8 mouse cellular contexts compared by ENCODE assay signal in the genomic region with DNA sequence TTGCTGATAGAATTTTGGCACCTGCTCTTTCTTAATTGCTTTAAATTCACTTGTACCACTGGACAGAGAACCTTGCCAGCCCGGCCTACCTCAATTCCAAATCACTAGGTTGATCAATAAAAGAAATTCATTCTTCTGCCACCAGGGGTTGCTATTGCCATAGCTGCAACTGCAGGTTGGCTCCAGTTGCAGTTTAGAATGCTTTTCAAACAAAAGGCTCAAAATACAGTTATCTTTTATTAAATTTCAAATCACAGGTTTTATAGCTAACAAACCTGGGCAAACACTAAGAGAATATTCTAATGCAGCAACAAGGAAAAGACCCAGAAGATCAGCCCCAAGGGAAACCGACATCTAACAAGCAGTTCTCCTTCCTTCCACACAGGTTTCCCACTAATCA. TPM values are rescaled to one million over a fixed set of nuclear protein-coding genes. Genes with fewer than 3 reads are reported as not detected.
DNase-seq lines count a peak whose midpoint lies in the region; ATAC-seq and TF ChIP-seq lines count a peak whose summit lies in the region.

No protein-coding gene starts in this region.

- H3K4me1 ChIP-seq in limb, embryonic 11.5 days (ENCODE audit: control insufficient read depth, insufficient read depth, low read length) = peaks cover 9% of the 10 kb centered on the region
- H3K4me1 ChIP-seq in limb, embryonic 10.5 days = peaks cover 11% of the 10 kb centered on the region

- no peak overlapping the region for H3K9ac ChIP-seq in limb, embryonic 11.5 days (ENCODE audit: low read length)

- no peaks in the 10 kb centered on the region for H3K36me3 ChIP-seq in limb, embryonic 11.5 days (ENCODE audit: control insufficient read depth, insufficient read depth, low read length)
- H3K36me3 ChIP-seq in limb, embryonic 10.5 days = peaks cover 4% of the 10 kb centered on the region; the same call in 1 of the 2 replicates

- no peak overlapping the region for H3K4me3 ChIP-seq in limb, embryonic 11.5 days (ENCODE audit: low read depth, low read length)
- H3K4me3 ChIP-seq in limb, embryonic 10.5 days = no peak overlapping the region

- peak; percentile 90 for TF ChIP-seq CTCF in Patski (IDR thresholded peaks at IDR 0.05)

- DNase-seq in cerebellum, adult 8-10 months = peak; percentile 61
- DNase-seq in cerebellum, adult 9-11 months = no peak
- DNase-seq in limb, embryonic 11.5 days (ENCODE audit: low spot score) = peak; percentile 36
- no peak for DNase-seq in limb, embryonic 10.5 days (ENCODE audit: low spot score)
- no peak for DNase-seq in Patski (ENCODE audit: low read depth, low spot score)
- peak; percentile 83 for DNase-seq in lung, postnatal 36 days
- DNase-seq in yolk sac, embryonic 10.5 days (ENCODE audit: low spot score) = no peak

- no peak for ATAC-seq in limb, embryonic 11.5 days (ENCODE audit: insufficient number of reproducible peaks, low FRiP score, low TSS enrichment, low read depth)
- ATAC-seq in Patski = no peak
- 0 out of 2 replicates have a peak, but pooled peaks have one; percentile 40 for ATAC-seq in erythroid progenitor cell, adult 5-6 weeks (replicated peaks; ENCODE audit: low FRiP score, poor library complexity, severe bottlenecking)

- no peak overlapping the region for H3K27ac ChIP-seq in limb, embryonic 11.5 days (replicated peaks; ENCODE audit: low read depth, low read length)
- H3K27ac ChIP-seq in limb, embryonic 10.5 days = no peak overlapping the region

- CTCF ChIA-PET in Patski (lab: Charles Lee) = interaction anchor here (0.7 to 1.8 kb wide), 13 partner anchors 10 to 781 kb away, joined by 3 to 6 read pairs (median 3); partner anchors contain the start of gene Fam161a

- in situ Hi-C loops in Patski (cut with MboI; ENCODE audit: low pct_unique_long_range_greater_than_20kb) = loop anchor here (5.0 to 25.0 kb wide), 3 partner anchors 285 to 775 kb away; partner anchors contain the start of gene Rel

- H3K9me3 ChIP-seq in limb, embryonic 11.5 days (ENCODE audit: control insufficient read depth, low read length) = no peaks in the 10 kb centered on the region
- H3K9me3 ChIP-seq in limb, embryonic 10.5 days (replicated peaks) = no peaks in the 10 kb centered on the region

- H3K4me2 ChIP-seq in limb, embryonic 11.5 days (ENCODE audit: low read depth, severe bottlenecking) = no peak overlapping the region

- POLR2A ChIA-PET in Patski (lab: Charles Lee) = interaction anchor here (0.6 kb wide), 1 partner anchor 16 kb away, joined by 7 read pairs; the partner anchor contains the start of gene Zrsr1

- 50% methylated on average over 2 of the region's 2 CpGs for WGBS in limb, embryonic 11.5 days
- WGBS in limb, embryonic 10.5 days = 63% methylated on average over 2 of the region's 2 CpGs

- H3K27me3 ChIP-seq in limb, embryonic 11.5 days (ENCODE audit: control insufficient read depth, insufficient read depth, low read length) = no peaks in the 10 kb centered on the region
- no peaks in the 10 kb centered on the region for H3K27me3 ChIP-seq in limb, embryonic 10.5 days (ENCODE audit: low read depth, poor library complexity, severe bottlenecking)
- no peaks in the 10 kb centered on the region for H3K27me3 ChIP-seq in Patski

RNA-seq across cellular contexts. Expression of gene Cct4, which starts 3.0 kb away (rescaled TPM):
- polyA plus RNA-seq in limb, embryonic 11.5 days (2014; fragmentation: Nextera tagmentation; extraction: Ambion mirVana) = 409 and 417 TPM in 2 replicates
- polyA plus RNA-seq in limb, embryonic 10.5 days (2016; fragmentation: Nextera tagmentation; extraction: Ambion mirVana) = 402 and 453 TPM in 2 replicates
- polyA plus RNA-seq in Patski (2021) = 260 TPM
- total RNA-seq in erythroid progenitor cell, adult 5-6 weeks (2015; ENCODE audit: low replicate concordance) = 104 and 114 TPM in 2 replicates
- 71.1 and 77.6 TPM in 2 replicates for total RNA-seq in erythroid progenitor cell, adult 5-6 weeks (2017; ENCODE audit: low replicate concordance)

RNA-seq across cellular contexts. Expression of gene Commd1, which starts 5.2 kb away (rescaled TPM):
- polyA plus RNA-seq in limb, embryonic 11.5 days (2014; fragmentation: Nextera tagmentation; extraction: Ambion mirVana) = 405 and 417 TPM in 2 replicates
- polyA plus RNA-seq in limb, embryonic 10.5 days (2016; fragmentation: Nextera tagmentation; extraction: Ambion mirVana) = 376 and 399 TPM in 2 replicates
- polyA plus RNA-seq in Patski (2021) = 127 TPM
- 38.1 and 66.7 TPM in 2 replicates for total RNA-seq in erythroid progenitor cell, adult 5-6 weeks (2015; ENCODE audit: low replicate concordance)
- total RNA-seq in erythroid progenitor cell, adult 5-6 weeks (2017; ENCODE audit: low replicate concordance) = 30.7 and 36.3 TPM in 2 replicates

RNA-seq across cellular contexts. Expression of gene Gm28048, which starts 5.5 kb away (rescaled TPM):
- polyA plus RNA-seq in limb, embryonic 11.5 days (2014; fragmentation: Nextera tagmentation; extraction: Ambion mirVana) = 5.2 and 6.9 TPM in 2 replicates
- polyA plus RNA-seq in limb, embryonic 10.5 days (2016; fragmentation: Nextera tagmentation; extraction: Ambion mirVana) = 4.1 and 5.2 TPM in 2 replicates
- 14.7 TPM for polyA plus RNA-seq in Patski (2021)
- 13.0 and 16.9 TPM in 2 replicates for total RNA-seq in erythroid progenitor cell, adult 5-6 weeks (2015; ENCODE audit: low replicate concordance)
- 1.6 and 13.6 TPM in 2 replicates for total RNA-seq in erythroid progenitor cell, adult 5-6 weeks (2017; ENCODE audit: low replicate concordance)

RNA-seq across cellular contexts. Expression of gene Zrsr1, which starts 15.6 kb away (rescaled TPM):
- polyA plus RNA-seq in limb, embryonic 11.5 days (2014; fragmentation: Nextera tagmentation; extraction: Ambion mirVana) = 2.7 and 4.0 TPM in 2 replicates
- polyA plus RNA-seq in limb, embryonic 10.5 days (2016; fragmentation: Nextera tagmentation; extraction: Ambion mirVana) = 2.2 and 2.4 TPM in 2 replicates
- polyA plus RNA-seq in Patski (2021) = 23.6 TPM
- total RNA-seq in erythroid progenitor cell, adult 5-6 weeks (2015; ENCODE audit: low replicate concordance) = 27.4 and 31.0 TPM in 2 replicates
- total RNA-seq in erythroid progenitor cell, adult 5-6 weeks (2017; ENCODE audit: low replicate concordance) = 48.4 and 75.7 TPM in 2 replicates

RNA-seq across cellular contexts. Expression of gene Fam161a, which starts 20.0 kb away (rescaled TPM):
- 1.6 and 2.5 TPM in 2 replicates for polyA plus RNA-seq in limb, embryonic 11.5 days (2014; fragmentation: Nextera tagmentation; extraction: Ambion mirVana)
- 0.78 and 1.6 TPM in 2 replicates for polyA plus RNA-seq in limb, embryonic 10.5 days (2016; fragmentation: Nextera tagmentation; extraction: Ambion mirVana)
- 3.0 TPM for polyA plus RNA-seq in Patski (2021)
- total RNA-seq in erythroid progenitor cell, adult 5-6 weeks (2015; ENCODE audit: low replicate concordance) = 8.0 and 29.9 TPM in 2 replicates
- 6.8 and 19.2 TPM in 2 replicates for total RNA-seq in erythroid progenitor cell, adult 5-6 weeks (2017; ENCODE audit: low replicate concordance)

Comparison
In these comparisons a context has a peak if more than half of its experiments do, and no peak if none do; other contexts are left out.
1. DNase-seq: peak in cerebellum, adult 8-10 months (single experiment), limb, embryonic 11.5 days (single experiment) and lung, postnatal 36 days (single experiment); none in cerebellum, adult 9-11 months (single experiment), limb, embryonic 10.5 days (single experiment), Patski (single experiment) and yolk sac, embryonic 10.5 days (single experiment).